Mouse (Mus musculus) hindbrain, embryonic 12.5 days (tissue): ENCODE measurements around the gene E030018B13Rik. TPM values are rescaled to one million over a fixed set of nuclear protein-coding genes. Genes with fewer than 3 reads are reported as not detected.

Experiments
- ATAC-seq: fragments of 200-750 bp; cut with Nextera tagmentation; 2 replicates; pipeline ENCODE4 v1.8.0; 2017; ENCODE audit warnings: moderate TSS enrichment; ENCODE audit not compliant: low FRiP score
- H3K27ac ChIP-seq: fragments of 300-500 bp; sonication (generic); 2 replicates; pipeline ENCODE4 v1.5.1; 2016; ENCODE audit warnings: mild to moderate bottlenecking
- H3K27me3 ChIP-seq: fragments of 300-500 bp; sonication (generic); 2 replicates; pipeline ENCODE4 v1.6.1; 2016; ENCODE audit warnings: mild to moderate bottlenecking
- H3K36me3 ChIP-seq: fragments of 300-500 bp; sonication (generic); 2 replicates; pipeline ENCODE4 v1.6.1; 2016; ENCODE audit warnings: mild to moderate bottlenecking
- H3K4me1 ChIP-seq: fragments of 300-500 bp; sonication (generic); 2 replicates; pipeline ENCODE4 v1.6.1; 2016
- H3K4me2 ChIP-seq: fragments of 300-500 bp; sonication (generic); replicated peaks from 2 replicates; pipeline ENCODE4 v1.6.1; 2016; ENCODE audit warnings: mild to moderate bottlenecking
- H3K4me3 ChIP-seq: fragments of 300-500 bp; sonication (generic); 2 replicates; pipeline ENCODE4 v1.5.1; 2016; ENCODE audit warnings: mild to moderate bottlenecking
- H3K9ac ChIP-seq: fragments of 300-500 bp; sonication (generic); 2 replicates; pipeline ENCODE4 v1.6.1; 2016; ENCODE audit warnings: mild to moderate bottlenecking, moderate library complexity
- H3K9me3 ChIP-seq: fragments of 300-500 bp; sonication (generic); replicated peaks from 2 replicates; pipeline ENCODE4 v1.6.1; 2016; ENCODE audit warnings: mild to moderate bottlenecking
- WGBS: fragments of 180-500 bp; shearing (Covaris S2); methylation state at CpG from one replicate; pipeline ENCODE4 v1.1.7; 2016; 5-methylcytosine and 5-hydroxymethylcytosine counted together
- polyA plus RNA-seq: library from polyadenylated mRNA; unstranded; fragments of >200 nt; fragmentation: Nextera tagmentation; extraction: Ambion mirVana; gene quantifications from 2 replicates; pipeline ENCODE4 v1.2.1, GENCODE M21; 2016

The E030018B13Rik gene
- polyA plus RNA-seq, 1 experiment from 2014 or later: 0.21 TPM

DNA sequence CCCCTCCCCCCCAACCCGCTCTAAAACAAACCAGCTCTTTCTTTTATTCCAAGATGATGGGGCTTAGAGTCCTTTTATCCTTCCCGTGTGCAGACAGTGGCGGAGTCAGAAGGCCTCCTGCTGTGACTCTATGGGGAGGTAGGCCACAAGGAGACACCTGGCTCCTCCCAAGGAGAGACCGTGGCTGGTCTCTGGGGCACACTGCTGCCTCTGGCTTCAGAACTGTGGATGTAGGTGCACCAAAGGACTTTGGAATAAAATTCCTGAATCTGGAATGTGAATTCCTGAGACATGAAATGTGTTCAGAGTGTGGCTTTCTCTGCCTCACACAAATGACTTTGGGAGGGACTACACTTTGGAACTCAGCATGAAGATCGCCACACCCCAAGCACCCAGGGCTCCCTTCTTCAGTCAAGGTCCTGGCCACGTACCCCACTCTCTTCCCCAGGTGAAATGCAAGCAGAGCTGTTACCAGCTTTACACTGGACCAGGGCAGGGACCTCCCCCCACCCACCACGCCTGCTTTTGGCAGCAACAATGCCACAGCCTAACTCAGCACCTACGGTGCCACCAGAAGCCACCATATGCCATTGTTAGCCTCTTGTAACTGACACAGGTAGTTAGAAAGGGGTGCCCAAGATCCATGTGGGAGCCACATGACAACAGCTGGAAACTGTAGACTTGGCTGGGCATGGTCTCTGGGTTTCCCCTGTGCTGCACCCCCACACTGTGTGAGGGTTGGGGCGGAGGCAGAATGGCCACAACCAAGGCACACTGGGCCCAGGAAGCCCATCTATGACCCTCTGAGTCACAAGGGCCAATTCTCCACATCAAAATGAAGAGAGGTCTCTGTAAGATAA lies 27.3 kb upstream of the E030018B13Rik start:
- WGBS: 72% methylated on average over 9 of the region's 9 CpGs
- H3K9ac ChIP-seq: no peak overlapping the region
- H3K27ac ChIP-seq: no peak overlapping the region
- no peak for ATAC-seq
- H3K9me3 ChIP-seq: no peaks in the 10 kb centered on the region
- no peaks in the 10 kb centered on the region for H3K27me3 ChIP-seq
- peaks cover 14% of the 10 kb centered on the region for H3K36me3 ChIP-seq
- H3K4me2 ChIP-seq: no peak overlapping the region
- H3K4me1 ChIP-seq: peaks cover 10% of the 10 kb centered on the region; the same call in 1 of the 2 replicates
- H3K4me3 ChIP-seq: no peak overlapping the region

DNA sequence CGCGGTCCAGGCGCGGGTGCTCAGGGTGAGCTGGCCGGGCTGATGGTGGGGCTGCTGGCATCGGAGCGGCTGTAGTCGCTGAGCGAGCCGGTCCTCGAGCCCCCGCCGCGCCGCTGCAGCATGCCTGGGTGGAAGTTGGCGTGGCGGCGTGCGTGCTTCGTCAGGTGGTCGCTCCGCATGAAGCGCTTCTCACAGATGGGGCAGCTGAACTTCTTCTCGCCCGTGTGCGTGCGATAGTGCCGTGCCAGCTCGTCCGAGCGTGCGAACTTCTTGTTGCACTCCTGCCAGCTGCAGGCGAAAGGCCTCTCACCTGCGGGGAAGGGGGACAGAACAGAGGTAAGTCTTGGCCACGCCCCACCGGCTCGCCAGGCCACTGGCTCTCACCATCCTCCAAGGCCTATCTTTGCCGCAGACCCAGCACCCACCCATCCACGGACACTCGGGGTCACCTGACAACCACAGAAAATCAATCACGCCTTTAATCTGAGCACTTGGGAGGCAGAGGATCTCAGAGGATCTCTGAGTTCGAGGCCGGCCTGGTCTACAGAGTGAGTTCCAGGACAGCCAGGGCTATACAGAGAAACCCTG lies 25.1 kb upstream of the E030018B13Rik start:
- Histone ChIP-seq H3K9ac (no peak overlapping the region), H3K4me1 (peaks cover 15% of the 10 kb centered on the region), H3K4me3 (no peak overlapping the region), H3K4me2 (no peak overlapping the region), H3K27ac (no peak overlapping the region), H3K9me3 (no peaks in the 10 kb centered on the region), H3K27me3 (no peaks in the 10 kb centered on the region), H3K36me3 (peaks cover 14% of the 10 kb centered on the region)
- ATAC-seq: no peak
- WGBS: 72% methylated on average over 43 of the region's 43 CpGs

DNA sequence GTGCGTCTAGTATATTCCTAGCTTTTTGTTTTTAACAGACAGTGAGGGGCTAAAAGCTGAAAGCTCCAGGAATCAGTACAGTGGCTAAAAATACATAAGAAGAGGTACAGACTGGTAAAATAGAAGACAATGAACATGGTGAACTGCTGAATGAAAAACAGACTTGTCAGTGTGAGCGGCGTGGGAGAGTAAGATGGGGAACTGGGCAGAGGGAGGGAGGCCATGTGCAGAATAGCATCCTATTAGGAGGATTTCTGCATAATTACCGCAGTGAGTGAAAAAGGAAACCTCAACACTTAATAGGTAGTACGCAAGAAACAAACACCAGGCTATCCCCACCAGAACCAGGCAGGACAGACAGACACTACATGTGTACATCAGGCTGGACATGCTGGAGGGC lies 23.5 kb upstream of the E030018B13Rik start:
- Histone ChIP-seq H3K4me3 (no peak overlapping the region), H3K36me3 (peaks cover 14% of the 10 kb centered on the region), H3K4me2 (no peak overlapping the region), H3K9me3 (no peaks in the 10 kb centered on the region), H3K27me3 (no peaks in the 10 kb centered on the region), H3K4me1 (peaks cover 30% of the 10 kb centered on the region), H3K27ac (peak overlapping the region; percentile 7; the same call in 1 of the 2 replicates), H3K9ac (no peak overlapping the region)
- ATAC-seq: no peak
- WGBS: 76% methylated on average over 5 of the region's 5 CpGs

DNA sequence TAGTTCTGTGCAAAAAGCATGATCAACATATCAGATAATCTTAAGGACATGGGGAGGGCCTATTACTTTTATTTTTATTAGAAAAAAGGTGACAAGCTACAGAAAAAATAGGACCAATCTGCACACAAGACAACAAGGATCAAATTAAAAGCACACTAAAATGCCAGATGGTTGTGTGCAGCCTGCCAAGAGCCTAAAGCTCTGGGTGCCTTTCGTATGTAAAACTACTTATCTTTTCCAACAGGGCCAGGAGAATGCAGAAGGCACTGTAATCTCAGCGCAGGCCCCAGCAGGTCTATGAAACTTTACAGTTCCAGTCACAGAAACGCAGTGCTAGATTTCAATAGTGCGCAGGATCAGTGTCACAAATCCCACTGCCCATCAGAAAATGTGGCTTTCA lies 22.9 kb upstream of the E030018B13Rik start:
- no peaks in the 10 kb centered on the region for H3K9me3 ChIP-seq
- WGBS: 61% methylated on average over 4 of the region's 4 CpGs
- no peak overlapping the region for H3K4me2 ChIP-seq
- H3K4me3 ChIP-seq: no peak overlapping the region
- peaks cover 30% of the 10 kb centered on the region for H3K4me1 ChIP-seq
- no peak overlapping the region for H3K27ac ChIP-seq
- H3K9ac ChIP-seq: no peak overlapping the region
- no peak for ATAC-seq
- peaks cover 14% of the 10 kb centered on the region for H3K36me3 ChIP-seq
- H3K27me3 ChIP-seq: no peaks in the 10 kb centered on the region

DNA sequence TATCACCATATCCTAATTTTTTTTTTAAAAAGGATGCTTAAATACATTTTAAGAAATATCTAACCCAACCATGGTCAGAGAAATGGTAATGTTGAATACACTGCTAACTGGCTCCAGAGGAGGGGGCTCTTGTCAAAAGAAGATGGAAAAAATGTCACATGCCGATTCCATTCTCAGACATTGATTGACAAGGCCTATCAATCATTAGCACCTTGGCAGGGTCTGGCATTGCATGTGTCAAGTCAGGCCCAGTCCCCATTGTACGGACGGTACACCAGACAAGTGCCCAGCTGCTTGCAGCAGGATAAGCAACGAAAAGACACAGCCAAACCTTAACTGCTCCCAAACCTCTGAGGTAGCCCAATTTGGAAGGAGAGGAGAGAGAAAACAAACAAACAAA lies 22.0 kb upstream of the E030018B13Rik start:
- Histone ChIP-seq H3K9me3 (no peaks in the 10 kb centered on the region), H3K9ac (no peak overlapping the region), H3K27ac (no peak overlapping the region), H3K27me3 (no peaks in the 10 kb centered on the region), H3K4me1 (peaks cover 26% of the 10 kb centered on the region), H3K4me2 (no peak overlapping the region), H3K36me3 (peaks cover 14% of the 10 kb centered on the region), H3K4me3 (no peak overlapping the region)
- ATAC-seq: no peak
- WGBS: 61% methylated on average over 4 of the region's 4 CpGs

DNA sequence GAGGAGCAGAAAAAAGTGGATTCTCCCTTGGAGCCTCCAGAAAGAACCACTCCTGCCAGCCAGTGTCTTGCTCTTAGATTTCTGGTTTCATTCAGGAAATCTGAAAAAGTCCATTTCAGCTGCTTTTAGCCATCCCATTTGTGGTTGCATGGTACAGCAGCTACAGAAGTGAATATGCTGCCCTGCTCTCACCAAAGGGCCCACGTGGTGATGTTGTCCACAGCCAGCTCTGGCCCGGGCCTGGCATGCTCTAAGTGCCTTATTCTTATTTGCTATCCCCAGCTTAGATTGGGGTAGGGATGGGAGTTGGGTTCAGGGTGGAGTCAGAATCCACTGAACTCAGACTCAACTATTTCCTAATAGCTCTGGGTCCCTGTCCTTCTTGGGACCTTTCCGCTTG lies 21.4 kb upstream of the E030018B13Rik start:
- Histone ChIP-seq H3K9me3 (no peaks in the 10 kb centered on the region), H3K27ac (no peak overlapping the region), H3K36me3 (peaks cover 9% of the 10 kb centered on the region), H3K4me2 (no peak overlapping the region), H3K4me1 (peaks cover 26% of the 10 kb centered on the region), H3K4me3 (no peak overlapping the region), H3K9ac (no peak overlapping the region), H3K27me3 (no peaks in the 10 kb centered on the region)
- 90% methylated on average over 3 of the region's 3 CpGs for WGBS
- no peak for ATAC-seq

DNA sequence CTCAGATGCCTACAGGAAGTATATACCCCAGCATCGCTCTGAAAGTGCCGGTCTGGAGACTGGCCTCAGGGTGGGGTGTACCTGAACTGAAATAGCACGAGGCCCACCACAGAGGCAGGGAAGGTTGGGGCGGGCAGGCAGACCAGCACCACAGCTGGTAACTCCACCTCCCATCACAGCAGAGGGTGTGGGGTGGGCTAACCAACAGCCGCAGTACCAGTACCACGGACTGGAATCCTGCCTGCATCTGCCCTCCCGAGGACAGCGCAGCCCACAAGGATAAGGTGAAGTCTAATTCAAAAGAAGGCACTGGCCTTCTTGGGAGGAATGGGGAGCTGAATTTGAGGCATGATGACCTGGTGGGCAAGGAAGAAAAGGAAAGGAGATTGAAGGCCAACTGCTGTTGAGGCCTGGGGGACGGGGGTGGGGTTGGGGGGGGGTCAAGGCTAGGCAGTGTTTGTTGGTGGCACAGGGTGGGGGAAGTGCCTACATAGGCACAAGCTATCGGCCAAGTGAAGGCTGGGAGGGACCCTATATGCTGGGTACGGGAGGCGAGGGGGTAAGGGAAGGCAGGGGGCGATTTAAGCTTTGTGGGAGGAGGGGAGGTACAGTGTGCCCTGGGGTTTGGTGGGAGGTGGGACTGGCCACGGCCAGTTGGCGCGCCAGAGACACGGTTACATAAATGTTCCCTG lies 20.2 kb upstream of the E030018B13Rik start:
- H3K27ac ChIP-seq: no peak overlapping the region
- 20% methylated on average over 17 of the region's 17 CpGs for WGBS
- H3K36me3 ChIP-seq: no peaks in the 10 kb centered on the region; the same call in 1 of the 2 replicates
- H3K9me3 ChIP-seq: no peaks in the 10 kb centered on the region
- H3K4me2 ChIP-seq: peak overlapping the region; percentile 67
- H3K9ac ChIP-seq: peak overlapping the region; percentile 55
- H3K4me3 ChIP-seq: peak overlapping the region; percentile 25
- no peaks in the 10 kb centered on the region for H3K27me3 ChIP-seq
- ATAC-seq: peak; percentile 46
- peaks cover 32% of the 10 kb centered on the region for H3K4me1 ChIP-seq

DNA sequence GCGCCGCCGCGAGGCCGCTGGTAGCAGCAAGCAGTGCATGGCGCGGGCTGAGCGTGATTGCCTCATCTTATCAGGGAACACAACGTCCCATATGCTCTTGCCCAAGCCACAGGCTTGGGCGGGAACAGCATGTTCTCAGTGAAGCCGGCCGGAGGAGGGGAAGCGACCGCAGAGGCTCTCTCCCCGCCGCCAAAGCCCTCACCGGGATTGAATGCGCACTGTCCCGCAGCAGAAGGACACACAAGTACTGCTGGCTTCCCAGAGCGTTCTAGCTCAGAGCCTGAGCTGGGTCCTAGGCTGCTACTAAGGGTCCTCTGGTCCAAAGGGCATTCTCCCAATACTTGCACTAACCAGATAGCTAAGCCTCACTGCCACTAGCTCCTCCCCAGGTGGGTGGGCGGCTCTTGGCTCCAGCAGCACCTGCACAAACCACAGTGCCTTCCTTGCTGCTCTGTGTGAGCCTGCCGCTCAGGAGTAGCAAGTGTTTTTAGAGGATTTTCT lies 19.6 kb upstream of the E030018B13Rik start:
- Histone ChIP-seq H3K9me3 (no peaks in the 10 kb centered on the region), H3K4me2 (peak overlapping the region; percentile 67), H3K27me3 (no peaks in the 10 kb centered on the region), H3K4me1 (peaks cover 38% of the 10 kb centered on the region), H3K36me3 (no peaks in the 10 kb centered on the region), H3K9ac (peak overlapping the region; percentile 55), H3K4me3 (peak overlapping the region; percentile 25), H3K27ac (peak overlapping the region; percentile 48; the same call in 1 of the 2 replicates)
- WGBS: 2% methylated on average over 22 of the region's 22 CpGs
- peak; percentile 83 for ATAC-seq

DNA sequence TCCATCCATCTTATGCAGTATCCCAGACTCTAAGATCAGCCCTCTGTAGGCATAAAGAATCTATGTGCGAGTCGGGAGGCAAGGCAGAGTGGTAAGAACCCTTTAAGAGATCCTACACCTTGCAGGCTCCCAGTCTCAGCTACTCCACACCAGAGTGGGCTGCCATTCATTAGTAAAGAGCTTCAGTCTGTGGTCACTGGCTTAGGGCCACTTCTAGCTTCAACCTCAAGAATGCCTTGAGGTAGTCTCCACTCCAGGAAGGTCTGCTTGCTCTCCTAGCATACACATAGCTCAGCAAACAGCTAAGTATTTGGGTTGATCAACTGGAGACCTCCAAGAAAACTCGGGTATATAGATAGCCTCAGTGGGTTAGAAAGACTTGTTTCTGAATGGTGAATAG lies 19.0 kb upstream of the E030018B13Rik start:
- Histone ChIP-seq H3K9ac (peak overlapping the region; percentile 55), H3K27me3 (no peaks in the 10 kb centered on the region), H3K27ac (no peak overlapping the region), H3K36me3 (no peaks in the 10 kb centered on the region), H3K4me2 (peak overlapping the region; percentile 67; the same call in 1 of the 2 replicates), H3K4me3 (no peak overlapping the region), H3K9me3 (no peaks in the 10 kb centered on the region), H3K4me1 (peaks cover 39% of the 10 kb centered on the region)
- ATAC-seq: no peak
- 60% methylated on average over 3 of the region's 3 CpGs for WGBS

DNA sequence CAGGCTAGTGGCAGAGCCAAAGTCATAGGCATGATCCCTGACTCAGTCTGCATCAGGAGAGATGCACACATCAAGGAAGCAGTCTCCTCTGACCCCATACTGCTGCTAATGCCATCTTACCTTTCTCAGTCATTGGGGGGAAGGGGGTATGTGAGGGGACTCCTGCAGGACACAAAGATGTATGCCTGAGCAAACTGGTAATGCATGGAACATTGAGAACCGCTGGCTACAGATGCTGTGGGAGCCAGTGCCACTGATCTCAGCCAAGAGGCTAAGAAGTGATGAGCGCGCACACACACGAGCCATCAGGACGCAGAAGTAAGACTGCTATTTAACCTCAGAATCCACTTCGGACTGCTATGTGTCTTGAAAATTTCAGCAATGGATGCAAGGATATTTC lies 18.5 kb upstream of the E030018B13Rik start:
- H3K4me1 ChIP-seq: peaks cover 45% of the 10 kb centered on the region
- WGBS: 90% methylated on average over 6 of the region's 6 CpGs
- no peak overlapping the region for H3K4me2 ChIP-seq
- H3K27ac ChIP-seq: no peak overlapping the region
- no peak overlapping the region for H3K4me3 ChIP-seq
- no peaks in the 10 kb centered on the region for H3K27me3 ChIP-seq
- no peak overlapping the region for H3K9ac ChIP-seq
- H3K9me3 ChIP-seq: no peaks in the 10 kb centered on the region
- no peak for ATAC-seq
- H3K36me3 ChIP-seq: no peaks in the 10 kb centered on the region

DNA sequence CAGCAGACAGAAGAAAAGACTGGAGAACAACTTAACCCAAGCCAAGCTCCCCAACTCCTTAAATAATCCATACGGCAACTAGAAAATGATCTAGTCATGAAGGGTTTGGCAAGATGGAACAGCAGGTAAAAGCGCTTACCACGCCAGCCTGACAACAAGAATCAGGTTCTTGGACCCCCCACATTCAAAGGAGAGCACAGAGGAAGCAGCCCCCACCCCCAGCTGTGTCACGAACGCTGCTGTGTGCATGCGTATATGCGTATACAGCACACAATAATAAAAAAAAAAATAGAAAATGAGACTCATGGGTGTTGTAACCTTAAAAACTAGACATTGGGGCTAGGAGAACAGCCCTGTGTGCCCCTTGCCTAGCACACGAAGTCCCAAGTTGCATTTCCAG lies 16.7 kb upstream of the E030018B13Rik start:
- 89% methylated on average over 8 of the region's 8 CpGs for WGBS
- no peak for ATAC-seq
- Histone ChIP-seq H3K4me2 (no peak overlapping the region), H3K9ac (no peak overlapping the region), H3K27ac (no peak overlapping the region), H3K36me3 (no peaks in the 10 kb centered on the region), H3K4me1 (peaks cover 43% of the 10 kb centered on the region), H3K27me3 (no peaks in the 10 kb centered on the region), H3K4me3 (no peak overlapping the region), H3K9me3 (no peaks in the 10 kb centered on the region)

DNA sequence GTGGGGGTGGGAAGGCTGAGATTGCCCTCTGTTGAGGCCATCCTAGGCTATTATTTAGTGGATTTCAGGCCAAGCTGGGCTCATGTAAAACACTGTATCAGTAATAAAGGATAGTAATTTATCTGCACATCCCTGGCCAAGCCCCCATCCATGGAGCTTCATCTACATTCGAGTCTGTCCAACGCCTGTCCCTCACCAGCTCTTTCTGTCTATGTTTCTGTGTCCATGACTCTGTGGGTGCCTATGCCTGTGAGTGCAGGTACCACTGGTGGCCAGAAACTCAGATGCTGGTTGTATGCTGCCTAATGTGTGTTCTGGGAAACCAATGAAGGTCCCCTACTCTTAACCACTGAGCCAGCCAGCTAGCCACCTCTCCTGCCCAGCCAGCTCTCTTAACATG lies 16.2 kb upstream of the E030018B13Rik start:
- WGBS: 91% methylated on average over 2 of the region's 2 CpGs
- Histone ChIP-seq H3K4me1 (peaks cover 43% of the 10 kb centered on the region), H3K36me3 (no peaks in the 10 kb centered on the region), H3K4me2 (no peak overlapping the region), H3K9me3 (no peaks in the 10 kb centered on the region), H3K27ac (no peak overlapping the region), H3K27me3 (no peaks in the 10 kb centered on the region), H3K9ac (no peak overlapping the region), H3K4me3 (no peak overlapping the region)
- no peak for ATAC-seq
